Mouse (Mus musculus) ovary, adult 10 weeks (tissue): ENCODE data around the gene Ptges. TPM values are rescaled to one million over a fixed set of nuclear protein-coding genes. Genes with fewer than 3 reads are reported as not detected.

ENCODE experiments used
- polyA plus RNA-seq: library from polyadenylated mRNA; stranded (reverse); fragments of 350-450 nt; fragmentation: Illumina TruSeq; extraction: RNeasy Lipid Tissue Mini Kit (QIAGEN cat#74804); gene quantifications from one replicate; pipeline ENCODE4 v1.2.3, GENCODE M21; 2014

Ptges gene
- 36.3 TPM for polyA plus RNA-seq

DNA sequence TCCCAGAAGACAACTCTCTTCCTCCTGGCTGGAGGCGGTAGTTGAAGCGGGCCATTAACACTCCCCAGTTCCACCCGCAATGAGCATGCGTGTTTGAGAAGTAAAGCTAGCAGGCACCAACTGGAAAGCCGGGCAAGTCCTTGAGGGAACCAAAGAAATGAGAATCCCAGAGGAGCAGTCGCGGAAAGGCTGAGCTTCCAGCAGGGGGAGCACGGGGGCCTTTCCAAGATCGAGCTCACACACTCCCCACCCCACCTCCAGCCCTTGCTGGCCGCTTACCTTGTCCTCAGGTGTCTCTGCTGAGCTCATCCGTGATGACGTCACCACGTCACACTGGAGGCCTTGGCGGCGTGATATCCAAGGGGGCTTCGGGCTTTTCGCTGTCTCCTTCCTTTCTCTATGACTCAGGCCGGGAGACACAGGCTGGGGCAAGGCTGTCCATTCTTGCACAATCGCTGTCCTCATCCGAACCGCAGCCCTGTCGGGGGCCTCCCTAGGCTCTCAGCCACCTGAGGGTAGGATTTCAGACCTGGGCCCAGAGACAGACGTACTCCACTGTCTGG lies at the start of gene Ptges:
TSS of gene Ptges (minus strand) at position 381 of the 563 bp plus-strand sequence.

DNA sequence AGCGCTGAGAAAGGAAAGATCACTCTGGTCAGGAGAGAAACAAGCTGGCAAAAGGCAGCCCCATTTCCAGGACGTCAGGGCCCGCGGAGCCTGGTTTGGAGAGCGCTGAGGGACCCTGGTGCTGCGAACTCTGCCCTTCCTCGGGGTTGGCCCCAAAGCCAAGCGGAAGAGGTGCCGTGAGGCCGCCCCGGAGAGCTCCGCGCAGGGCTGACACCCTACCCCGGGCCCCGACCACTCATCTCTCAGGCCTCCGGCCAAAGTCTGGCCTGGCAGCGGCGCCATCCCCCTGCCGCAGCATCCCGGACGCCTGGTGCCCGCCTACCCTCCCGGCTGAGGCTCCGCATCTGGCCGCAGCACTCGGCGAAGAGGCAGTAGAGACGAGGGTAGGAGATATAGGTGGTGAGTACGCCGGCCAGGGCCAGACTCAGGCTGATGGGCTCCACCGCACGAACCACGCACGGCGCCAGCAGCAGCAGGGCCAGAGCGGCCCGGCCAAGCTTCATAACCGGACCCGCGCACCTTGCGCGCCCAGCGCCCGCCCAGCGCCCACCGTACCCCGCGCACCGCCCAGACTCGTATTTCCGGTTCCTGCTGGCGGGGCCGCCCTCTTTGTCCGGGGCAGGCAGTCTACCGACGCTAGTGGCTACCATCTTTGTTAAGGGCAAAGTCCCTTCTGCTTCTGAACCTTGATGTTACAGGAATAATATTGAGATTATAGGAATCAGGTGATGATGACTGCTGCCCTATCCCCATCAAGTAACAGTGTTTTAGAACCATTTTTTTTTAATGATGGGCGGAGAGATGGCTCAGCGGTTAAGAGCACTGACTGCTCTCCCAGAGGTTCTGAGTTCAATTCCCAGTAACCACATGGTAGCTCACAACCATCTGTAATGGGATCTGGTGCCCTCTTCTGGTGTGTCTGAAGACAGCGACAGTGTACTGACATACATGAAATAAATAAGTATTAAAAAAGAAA lies 38.0 kb upstream of the Ptges start, which contains the start of gene Tor1a:
TSS of gene Tor1a (minus strand) at position 582 of the 976 bp plus-strand sequence.

DNA sequence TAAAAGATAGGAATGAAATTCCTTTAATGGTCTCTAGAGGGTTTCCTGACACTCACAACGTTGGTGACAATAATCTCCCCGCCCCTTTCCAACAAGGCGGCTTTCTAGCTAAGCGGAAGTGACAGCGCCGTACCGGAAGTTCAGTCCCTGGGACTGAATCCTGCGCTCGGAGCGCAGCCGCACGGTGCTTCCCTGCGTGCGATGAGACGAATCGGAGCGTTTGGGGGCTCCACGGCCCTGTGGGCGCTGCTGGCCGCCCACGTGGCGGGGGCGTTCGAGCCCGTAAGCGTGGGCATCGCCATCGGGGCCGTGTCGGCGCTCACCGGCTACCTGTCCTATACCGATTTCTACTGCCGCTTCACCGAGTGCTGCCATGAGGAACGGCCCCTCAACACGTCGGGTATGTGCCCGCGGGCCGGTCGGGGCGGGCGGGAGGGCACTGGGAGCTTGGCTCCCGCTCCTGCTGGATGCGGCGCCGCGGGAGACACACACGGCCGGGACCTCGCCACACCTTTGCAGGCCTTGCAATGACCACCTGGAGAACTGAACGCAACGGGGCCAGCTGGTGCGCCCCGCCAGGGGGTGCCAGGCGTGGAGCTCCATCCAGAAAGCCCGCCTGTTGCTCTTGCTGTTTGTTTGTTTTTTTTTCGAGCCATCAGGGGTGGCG lies 23.3 kb upstream of the Ptges start, which contains the start of gene Tor1b:
TSS of gene Tor1b (plus strand) at position 136 of the 667 bp plus-strand sequence.

Other genes starting within 250 kb of the Ptges start
- gene 1700001O22Rik, start 126.2 kb downstream of the Ptges start, polyA plus RNA-seq = not detected
- not detected for gene Ntmt1, start 122.0 kb downstream of the Ptges start, polyA plus RNA-seq
- not detected for gene Asb6, start 99.5 kb downstream of the Ptges start, polyA plus RNA-seq
- not detected for gene Prrx2, start 94.9 kb downstream of the Ptges start, polyA plus RNA-seq
- 20.4 TPM for gene Tor1b, start 23.1 kb upstream of the Ptges start, polyA plus RNA-seq
- 6.2 TPM for gene Tor1a, start 38.1 kb upstream of the Ptges start, polyA plus RNA-seq
- 14.5 TPM for gene BC005624, start 52.3 kb upstream of the Ptges start, polyA plus RNA-seq
- 0.60 TPM for gene Usp20, start 52.4 kb upstream of the Ptges start, polyA plus RNA-seq
- gene Fnbp1, start 212.1 kb upstream of the Ptges start, polyA plus RNA-seq = 39.0 TPM
- 43.7 TPM for gene Gpr107, start 222.5 kb upstream of the Ptges start, polyA plus RNA-seq